Mouse (Mus musculus) forebrain, embryonic 14.5 days (tissue): ENCODE measurements at regions not wholly inside any gene's neighbourhood (a gene's known extent, or its start where the extent isn't known, plus 50 kb on each side); places are given as distances from the start of the nearest gene placed in this dataset.

ENCODE experiments used
- ATAC-seq: fragments of 200-750 bp; cut with Nextera tagmentation; 2 replicates; pipeline ENCODE4 v1.8.0; 2017; ENCODE audit warnings: mild to moderate bottlenecking, moderate library complexity
- DNase-seq: peaks from one replicate; pipeline ENCODE4 v3.0.0-alpha.2; 2015; ENCODE audit warnings: low spot score
- H3K27ac ChIP-seq: fragments of 300-500 bp; sonication (generic); 2 replicates; pipeline ENCODE4 v1.5.1; 2014; ENCODE audit warnings: low read depth, mild to moderate bottlenecking, control low read depth, low read length, moderate library complexity
- H3K27me3 ChIP-seq: fragments of 300-500 bp; sonication (generic); replicated peaks from 2 replicates; pipeline ENCODE4 v1.6.1; 2014; ENCODE audit warnings: low read length, control low read depth, mixed read lengths; ENCODE audit not compliant: control insufficient read depth, insufficient read depth
- H3K36me3 ChIP-seq: fragments of 300-500 bp; sonication (generic); 2 replicates; pipeline ENCODE4 v1.6.1; 2014; ENCODE audit warnings: low read length, control low read depth; ENCODE audit not compliant: control insufficient read depth, insufficient read depth
- H3K4me1 ChIP-seq: fragments of 300-500 bp; sonication (generic); 2 replicates; pipeline ENCODE4 v1.6.1; 2014; ENCODE audit warnings: antibody characterized with exemption, low read length, control low read depth; ENCODE audit not compliant: control insufficient read depth, insufficient read depth
- H3K4me2 ChIP-seq: fragments of 300-500 bp; sonication (generic); 2 replicates; pipeline ENCODE4 v1.6.1; 2014; ENCODE audit warnings: mild to moderate bottlenecking, control low read depth, low read length
- H3K4me3 ChIP-seq: fragments of 300-500 bp; sonication (generic); 2 replicates; pipeline ENCODE4 v1.5.1; 2014; ENCODE audit warnings: low read depth, low read length, control low read depth
- H3K9ac ChIP-seq: fragments of 300-500 bp; sonication (generic); 2 replicates; pipeline ENCODE4 v1.6.1; 2014; ENCODE audit warnings: mild to moderate bottlenecking, low read length, control low read depth, moderate library complexity
- H3K9me3 ChIP-seq: fragments of 300-500 bp; sonication (generic); replicated peaks from 2 replicates; pipeline ENCODE4 v1.6.1; 2016; ENCODE audit warnings: low read length, control low read depth, mixed read lengths; ENCODE audit not compliant: control insufficient read depth
- whole genome bisulfite sequencing: fragments of 180-500 bp; shearing (Covaris S2); extraction: QIAGEN DNeasy Blood & Tissue Kit; methylation state at CpG from one replicate; pipeline ENCODE4 v1.1.7; 2014; 5-methylcytosine and 5-hydroxymethylcytosine counted together

GRCm38 (mm10) chr4:105690716-105691115, 99.0 kb upstream of the Gm12728 start:
- WGBS = 63% methylated on average over 3 of the region's 3 CpGs
- DNase-seq (no peak), ATAC-seq (no peak)
- Histone ChIP-seq H3K27ac (no peak overlapping the region), H3K9me3 (no peaks in the 10 kb centered on the region), H3K27me3 (no peaks in the 10 kb centered on the region), H3K4me2 (no peak overlapping the region), H3K4me3 (no peak overlapping the region), H3K36me3 (no peaks in the 10 kb centered on the region), H3K4me1 (no peaks in the 10 kb centered on the region), H3K9ac (no peak overlapping the region)

DNA sequence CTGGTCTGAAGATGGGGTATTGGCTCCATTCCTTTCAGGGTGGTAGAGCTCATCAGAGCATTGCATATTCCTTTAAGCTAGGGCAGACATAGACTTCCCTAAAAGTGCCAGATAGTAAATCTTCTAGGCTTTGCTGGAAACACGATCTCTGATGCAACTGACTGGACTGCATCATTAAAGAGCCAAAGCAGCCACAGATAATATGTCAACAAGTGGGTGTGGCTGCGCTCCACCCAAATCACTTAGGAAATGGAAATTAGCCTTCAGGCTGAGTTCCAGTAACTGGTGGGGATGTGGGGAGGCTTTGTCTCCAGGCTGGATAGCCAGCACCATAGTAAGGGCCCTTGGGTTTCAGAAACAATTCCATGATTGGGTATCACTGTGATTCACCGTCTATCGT, 97.3 kb upstream of the Gm12728 start:
- no peak overlapping the region for H3K4me2 ChIP-seq
- DNase-seq (no peak), ATAC-seq (no peak)
- H3K27me3 ChIP-seq = no peaks in the 10 kb centered on the region
- H3K9ac ChIP-seq = no peak overlapping the region
- no peak overlapping the region for H3K27ac ChIP-seq
- H3K36me3 ChIP-seq = no peaks in the 10 kb centered on the region
- H3K4me3 ChIP-seq = no peak overlapping the region
- H3K9me3 ChIP-seq = no peaks in the 10 kb centered on the region
- no peaks in the 10 kb centered on the region for H3K4me1 ChIP-seq
- 87% methylated on average over 4 of the region's 4 CpGs for WGBS

DNA sequence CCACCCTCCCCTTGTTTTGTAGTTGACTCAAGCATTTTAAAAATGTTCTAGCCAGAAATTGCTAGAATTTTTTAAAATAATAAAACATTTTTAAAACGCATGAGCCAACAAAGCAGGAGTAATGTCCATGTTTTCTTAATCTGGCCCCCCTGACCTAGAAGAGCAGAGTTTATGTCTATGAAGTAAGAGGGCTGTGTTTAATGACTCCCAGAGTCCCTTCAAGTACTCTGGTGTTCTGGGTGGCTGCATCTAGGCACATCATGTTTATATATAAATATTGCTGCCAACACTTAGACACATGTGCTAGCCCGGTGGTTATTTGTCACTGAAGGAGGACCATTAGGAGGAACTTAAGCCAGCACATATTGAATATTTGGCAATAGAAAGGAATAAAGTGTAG, 93.8 kb upstream of the Gm12728 start:
- H3K27me3 ChIP-seq = no peaks in the 10 kb centered on the region
- no peak overlapping the region for H3K9ac ChIP-seq
- 90% methylated on average over 2 of the region's 2 CpGs for WGBS
- no peak for DNase-seq
- no peaks in the 10 kb centered on the region for H3K36me3 ChIP-seq
- no peaks in the 10 kb centered on the region for H3K4me1 ChIP-seq
- no peak for ATAC-seq
- no peak overlapping the region for H3K4me2 ChIP-seq
- H3K27ac ChIP-seq = no peak overlapping the region
- H3K9me3 ChIP-seq = no peaks in the 10 kb centered on the region
- H3K4me3 ChIP-seq = no peak overlapping the region

DNA sequence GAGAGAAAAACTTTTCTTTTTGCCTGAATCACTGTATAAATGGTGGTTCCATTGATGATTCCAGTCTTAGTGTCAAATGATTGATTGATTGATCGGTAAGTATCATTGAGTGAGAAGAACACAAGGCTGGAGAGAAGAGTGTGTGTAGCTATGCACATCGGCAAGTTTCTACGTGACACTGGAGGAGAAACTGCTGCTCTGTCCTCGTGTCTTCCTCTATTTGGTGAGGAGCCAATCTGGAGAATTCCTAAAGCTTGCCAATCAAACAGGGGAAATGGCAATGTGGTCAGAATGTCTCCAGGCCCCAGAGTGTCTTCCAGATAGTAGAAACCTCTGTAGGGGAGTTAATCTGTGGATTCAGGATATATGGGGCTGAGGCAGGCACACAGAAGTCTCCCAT, 92.5 kb upstream of the Gm12728 start:
- H3K27ac ChIP-seq = no peak overlapping the region

DNA sequence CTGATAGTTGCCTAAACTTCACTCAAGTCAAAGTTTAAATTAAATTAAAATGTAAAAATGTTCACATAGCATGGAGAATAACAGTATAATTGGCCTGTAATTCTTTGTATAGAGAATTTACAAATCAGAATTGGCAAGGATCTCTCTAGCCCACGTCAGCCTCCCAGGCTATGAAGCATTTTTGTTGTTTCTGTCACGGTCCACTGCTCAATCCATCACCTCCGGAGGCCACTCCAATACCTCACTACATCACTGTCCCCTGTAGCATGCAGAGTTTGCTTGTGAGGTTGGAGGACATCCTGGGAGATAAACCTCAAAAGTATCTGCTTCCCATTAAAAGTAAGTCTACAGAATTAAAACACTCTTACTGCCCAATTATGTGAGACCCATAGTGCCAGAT, 87.6 kb upstream of the Gm12728 start:
- no peaks in the 10 kb centered on the region for H3K36me3 ChIP-seq
- H3K9ac ChIP-seq = no peak overlapping the region
- DNase-seq (no peak), ATAC-seq (no peak)
- 53% methylated on average over 3 of the region's 3 CpGs for WGBS
- no peaks in the 10 kb centered on the region for H3K9me3 ChIP-seq
- no peaks in the 10 kb centered on the region for H3K27me3 ChIP-seq
- H3K4me3 ChIP-seq = no peak overlapping the region
- no peak overlapping the region for H3K27ac ChIP-seq
- no peaks in the 10 kb centered on the region for H3K4me1 ChIP-seq
- H3K4me2 ChIP-seq = no peak overlapping the region

More for the DNA sequence above, 92.5 kb upstream of the Gm12728 start:
- Histone ChIP-seq H3K9ac (no peak overlapping the region), H3K27me3 (no peaks in the 10 kb centered on the region), H3K4me1 (no peaks in the 10 kb centered on the region), H3K9me3 (no peaks in the 10 kb centered on the region), H3K4me2 (no peak overlapping the region), H3K4me3 (no peak overlapping the region), H3K36me3 (no peaks in the 10 kb centered on the region)
- ATAC-seq (no peak), DNase-seq (no peak)
- WGBS = 87% methylated on average over 4 of the region's 4 CpGs

GRCm38 (mm10) chr4:105703408-105703807, 86.3 kb upstream of the Gm12728 start:
- Histone ChIP-seq H3K27me3 (no peaks in the 10 kb centered on the region), H3K4me3 (no peak overlapping the region), H3K9ac (no peak overlapping the region), H3K4me1 (no peaks in the 10 kb centered on the region), H3K27ac (no peak overlapping the region), H3K36me3 (no peaks in the 10 kb centered on the region), H3K9me3 (no peaks in the 10 kb centered on the region), H3K4me2 (no peak overlapping the region)
- 93% methylated on average over 3 of the region's 3 CpGs for WGBS
- ATAC-seq = no peak
- no peak for DNase-seq

DNA sequence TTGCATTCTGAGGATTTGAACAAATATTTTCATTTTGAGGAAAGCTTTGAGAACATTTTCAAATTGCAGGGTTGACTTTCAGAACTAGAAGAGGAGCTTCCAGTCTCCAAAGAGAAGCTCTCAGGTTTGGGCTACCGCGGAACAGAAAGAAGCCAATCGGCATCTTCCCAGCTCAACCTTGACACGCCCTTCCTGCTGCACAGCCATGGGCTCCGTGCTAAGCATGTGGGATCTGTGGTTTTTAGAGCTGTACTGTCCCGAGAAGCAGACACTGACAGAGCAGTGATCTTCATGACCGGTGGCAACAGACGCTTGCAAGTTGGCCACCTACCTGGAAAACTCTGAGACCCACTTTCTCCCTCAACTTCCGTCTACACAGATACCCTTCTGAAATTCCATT, 85.4 kb upstream of the Gm12728 start:
- DNase-seq (no peak), ATAC-seq (no peak)
- H3K36me3 ChIP-seq = no peaks in the 10 kb centered on the region
- no peak overlapping the region for H3K27ac ChIP-seq
- WGBS = 87% methylated on average over 9 of the region's 9 CpGs
- no peaks in the 10 kb centered on the region for H3K9me3 ChIP-seq
- H3K4me2 ChIP-seq = no peak overlapping the region
- no peak overlapping the region for H3K4me3 ChIP-seq
- H3K4me1 ChIP-seq = no peaks in the 10 kb centered on the region
- H3K27me3 ChIP-seq = no peaks in the 10 kb centered on the region
- no peak overlapping the region for H3K9ac ChIP-seq

DNA sequence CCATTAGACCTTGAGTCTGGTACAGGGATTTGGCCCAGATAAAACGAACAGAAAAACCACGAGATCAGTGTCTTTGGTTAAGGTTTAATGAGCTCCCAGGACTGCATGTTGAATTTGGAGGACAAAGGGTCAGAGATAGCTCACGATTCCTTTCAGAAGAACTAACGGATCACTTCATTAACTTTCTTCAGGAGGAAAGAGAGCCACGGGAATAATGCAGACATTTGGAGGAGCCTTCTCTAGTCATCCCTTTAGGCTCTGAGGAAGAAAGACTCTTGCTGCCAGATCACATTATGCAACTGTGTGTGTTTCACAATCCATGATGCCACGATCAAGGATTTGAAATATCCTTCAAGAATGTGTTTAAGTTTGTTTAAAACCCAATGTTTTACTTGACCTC, 83.7 kb upstream of the Gm12728 start:
- H3K4me1 ChIP-seq = no peaks in the 10 kb centered on the region
- no peaks in the 10 kb centered on the region for H3K27me3 ChIP-seq
- ATAC-seq = no peak
- 29% methylated on average over 6 of the region's 6 CpGs for WGBS
- DNase-seq = no peak
- H3K9ac ChIP-seq = no peak overlapping the region
- no peaks in the 10 kb centered on the region for H3K36me3 ChIP-seq
- no peak overlapping the region for H3K27ac ChIP-seq
- H3K9me3 ChIP-seq = no peaks in the 10 kb centered on the region
- no peak overlapping the region for H3K4me2 ChIP-seq
- H3K4me3 ChIP-seq = no peak overlapping the region

GRCm38 (mm10) chr4:105708080-105708796, 81.4 kb upstream of the Gm12728 start:
- Histone ChIP-seq H3K4me2 (no peak overlapping the region), H3K27ac (no peak overlapping the region), H3K9ac (no peak overlapping the region), H3K27me3 (no peaks in the 10 kb centered on the region), H3K4me1 (no peaks in the 10 kb centered on the region), H3K9me3 (no peaks in the 10 kb centered on the region), H3K4me3 (no peak overlapping the region), H3K36me3 (no peaks in the 10 kb centered on the region)
- 71% methylated on average over 13 of the region's 13 CpGs for WGBS
- ATAC-seq (no peak), DNase-seq (no peak)
